Mouse (Mus musculus) erythroblast, embryonic 14.5 days (primary cell): Measurements from ENCODE around the gene Thumpd3.

Experiments used
- GATA1 ChIP-seq: IDR thresholded peaks from 2 replicates; pipeline ENCODE4 v1.6.1; 2012; ENCODE audit warnings: low read length, inconsistent platforms, mixed read lengths
- TAL1 ChIP-seq: IDR thresholded peaks from 3 replicates; pipeline ENCODE4 v1.6.1; 2012; ENCODE audit warnings: low read length, inconsistent platforms, mixed read lengths

DNA sequence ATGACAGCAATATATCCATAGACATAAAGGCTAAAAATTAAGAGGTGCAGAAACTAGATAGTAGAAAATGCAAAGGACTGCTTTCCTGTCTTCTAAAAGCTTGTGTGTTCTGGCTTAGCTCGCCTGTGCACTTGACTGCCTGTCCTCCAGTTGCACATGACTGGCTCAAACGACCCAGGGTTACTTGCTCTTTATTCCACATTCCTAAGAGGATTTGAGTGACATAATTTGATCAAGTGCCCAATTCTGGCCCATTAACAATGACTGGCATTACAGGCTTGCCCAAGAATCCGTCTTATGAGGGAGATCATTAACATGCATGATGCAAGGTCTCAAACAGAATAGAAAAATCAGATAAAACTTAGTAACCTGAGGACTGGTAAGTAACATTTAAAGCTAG lies 16.2 kb downstream of the Thumpd3 start:
- no peak for TF ChIP-seq TAL1
- TF ChIP-seq GATA1: no peak
